Mouse (Mus musculus): Measurements from ENCODE around the gene Sgcg. TPM values are rescaled to one million over a fixed set of nuclear protein-coding genes. Genes with fewer than 3 reads are reported as not detected.

Gene Sgcg
- total RNA-seq (2017), result not detected in 2 replicates

DNA sequence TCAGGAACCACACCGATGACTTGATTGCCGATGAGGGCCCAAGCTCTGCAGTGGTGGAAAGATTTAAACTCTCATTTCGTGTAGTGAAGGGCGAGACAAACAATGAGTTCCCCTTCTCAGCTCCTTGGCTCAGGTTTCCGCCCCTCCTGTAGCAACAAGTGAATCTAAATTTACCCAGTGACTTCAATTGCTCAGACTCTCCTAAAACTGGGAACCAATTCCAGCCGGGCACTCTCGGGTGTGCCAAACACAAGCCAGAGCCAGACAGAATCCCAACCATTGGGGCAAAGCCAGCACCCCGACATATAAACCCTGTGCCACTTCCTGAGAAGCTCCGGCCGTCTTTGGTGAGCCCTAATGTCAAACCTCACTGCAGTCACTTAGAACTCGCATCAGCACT lies at the start of gene Sgcg:
Sgcg (minus strand) TSS at position 139 of the 400 bp plus-strand sequence.
- ATAC-seq (replicated peaks in 1 of 2; ENCODE audit: insufficient read depth in 1 of 2, low FRiP score in 2 of 2, low TSS enrichment in 1 of 2, low read depth in 1 of 2, poor library complexity in 2 of 2, severe bottlenecking in 2 of 2), result no peak

DNA sequence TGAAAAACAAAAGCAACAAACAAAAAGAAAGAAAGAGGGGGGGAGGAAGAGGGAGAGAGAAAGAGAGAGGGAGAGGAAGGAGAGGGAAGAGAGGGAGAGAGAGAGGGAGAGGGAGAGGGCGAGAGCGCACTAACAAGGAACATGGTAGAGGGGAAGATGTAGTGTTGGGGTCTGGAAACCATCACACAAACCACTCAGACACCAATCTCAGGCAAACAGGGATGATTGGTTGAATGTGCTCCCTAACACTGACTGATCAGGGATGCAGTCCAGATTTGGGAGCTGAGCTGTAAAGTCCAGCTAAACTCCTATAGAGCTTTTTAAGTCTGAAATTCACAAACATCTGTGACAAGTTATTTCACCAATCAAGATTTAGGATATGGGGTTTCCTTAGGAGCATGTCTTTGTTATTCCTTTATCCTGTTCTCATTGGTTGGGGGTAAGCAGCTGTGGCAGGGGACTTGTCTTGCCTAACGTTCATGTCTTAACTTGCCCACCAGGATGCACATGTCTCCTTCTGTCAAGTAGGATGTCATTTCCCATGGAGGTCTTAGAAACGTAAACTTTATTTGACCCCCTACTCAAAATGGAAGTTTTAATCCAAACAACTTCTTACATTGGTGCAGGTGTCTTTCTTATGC lies 45.8 kb upstream of the Sgcg start:
- no peak for ATAC-seq (replicated peaks in 1 of 2; ENCODE audit: insufficient read depth in 1 of 2, low FRiP score in 2 of 2, low TSS enrichment in 1 of 2, low read depth in 1 of 2, poor library complexity in 2 of 2, severe bottlenecking in 2 of 2)

DNA sequence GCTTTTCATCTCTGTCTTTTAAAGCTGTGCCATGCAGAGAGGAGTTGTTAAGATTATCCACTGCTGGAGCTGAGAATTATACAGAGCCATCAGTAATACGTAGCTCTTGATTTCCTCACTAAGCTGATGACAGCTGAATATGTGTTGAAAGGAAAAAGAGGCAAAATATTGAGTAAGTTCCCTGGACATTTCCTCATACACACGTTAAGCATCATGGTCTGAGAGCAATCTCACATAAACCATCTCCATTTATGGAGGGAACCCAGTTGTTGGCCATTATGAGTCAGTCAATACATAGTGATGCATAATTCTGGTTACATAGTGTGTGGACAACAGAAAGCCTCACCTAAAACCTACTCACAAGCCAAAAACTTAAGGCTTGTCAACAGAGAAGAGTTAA lies 44.1 kb upstream of the Sgcg start:
- peak in 1 of 2 experiments; percentile 26; a peak in 1 of 4 replicates for ATAC-seq (replicated peaks in 1 of 2; ENCODE audit: insufficient read depth in 1 of 2, low FRiP score in 2 of 2, low TSS enrichment in 1 of 2, low read depth in 1 of 2, poor library complexity in 2 of 2, severe bottlenecking in 2 of 2)

DNA sequence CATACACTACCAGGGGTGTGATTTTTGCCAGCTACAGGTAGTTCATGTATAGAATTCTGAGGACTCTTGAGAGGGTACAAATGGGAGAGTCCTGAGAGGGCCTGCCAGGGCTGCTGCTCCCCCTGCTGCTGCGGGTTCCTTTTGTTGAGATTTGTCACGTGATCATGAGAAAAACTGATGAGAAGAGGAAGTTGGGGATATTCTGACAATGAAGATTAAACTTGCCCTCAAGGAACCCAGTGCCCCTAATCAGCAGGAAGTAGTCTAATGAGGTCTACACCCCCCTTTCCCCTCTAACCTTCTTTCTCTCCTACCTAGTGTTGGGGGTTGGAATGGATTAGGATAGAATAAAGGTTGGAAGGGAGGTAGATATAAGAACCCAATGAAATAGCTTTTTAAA lies 43.0 kb upstream of the Sgcg start:
- ATAC-seq (replicated peaks in 1 of 2; ENCODE audit: insufficient read depth in 1 of 2, low FRiP score in 2 of 2, low TSS enrichment in 1 of 2, low read depth in 1 of 2, poor library complexity in 2 of 2, severe bottlenecking in 2 of 2), result no peak

DNA sequence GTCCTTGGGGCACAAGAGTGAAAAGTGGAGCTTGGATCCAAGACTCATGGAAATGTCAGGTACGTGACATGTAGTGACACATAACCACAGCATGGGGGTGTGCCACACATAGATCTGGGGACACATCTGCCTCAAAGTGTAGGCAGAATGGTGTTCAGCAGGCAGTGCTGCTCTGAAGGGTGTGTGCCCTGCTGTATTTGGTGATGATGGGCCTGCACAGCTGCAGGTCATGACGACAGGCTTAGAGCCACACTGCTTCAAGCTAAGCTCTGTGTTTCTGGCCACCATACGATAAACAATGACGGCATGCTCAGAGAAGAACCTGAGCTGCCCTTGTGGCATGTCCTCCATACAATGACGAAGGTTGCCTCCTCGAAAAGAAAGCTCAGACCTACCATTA lies 41.5 kb upstream of the Sgcg start:
- no peak for ATAC-seq (replicated peaks in 1 of 2; ENCODE audit: insufficient read depth in 1 of 2, low FRiP score in 2 of 2, low TSS enrichment in 1 of 2, low read depth in 1 of 2, poor library complexity in 2 of 2, severe bottlenecking in 2 of 2)

DNA sequence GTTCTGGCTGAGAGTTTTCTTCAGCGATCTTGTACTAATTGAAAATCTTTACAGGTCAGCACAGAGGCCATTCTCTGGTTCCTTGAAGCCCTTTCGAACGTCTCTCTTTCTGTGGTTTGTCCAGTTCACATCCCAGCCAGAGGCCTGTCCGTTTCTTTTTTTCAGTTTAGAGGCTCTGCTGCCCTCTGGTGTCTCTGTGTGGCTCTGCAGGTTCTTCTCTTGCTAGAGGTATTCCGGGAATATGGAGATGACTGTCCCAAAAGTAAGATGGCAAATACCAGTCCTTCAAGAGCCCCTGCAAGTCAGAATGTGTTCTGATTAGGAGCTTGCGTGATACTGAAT lies 36.4 kb upstream of the Sgcg start:
- ATAC-seq (replicated peaks in 1 of 2; ENCODE audit: insufficient read depth in 1 of 2, low FRiP score in 2 of 2, low TSS enrichment in 1 of 2, low read depth in 1 of 2, poor library complexity in 2 of 2, severe bottlenecking in 2 of 2), result peak; percentile 20 to 61; a peak in 1 of 4 replicates

DNA sequence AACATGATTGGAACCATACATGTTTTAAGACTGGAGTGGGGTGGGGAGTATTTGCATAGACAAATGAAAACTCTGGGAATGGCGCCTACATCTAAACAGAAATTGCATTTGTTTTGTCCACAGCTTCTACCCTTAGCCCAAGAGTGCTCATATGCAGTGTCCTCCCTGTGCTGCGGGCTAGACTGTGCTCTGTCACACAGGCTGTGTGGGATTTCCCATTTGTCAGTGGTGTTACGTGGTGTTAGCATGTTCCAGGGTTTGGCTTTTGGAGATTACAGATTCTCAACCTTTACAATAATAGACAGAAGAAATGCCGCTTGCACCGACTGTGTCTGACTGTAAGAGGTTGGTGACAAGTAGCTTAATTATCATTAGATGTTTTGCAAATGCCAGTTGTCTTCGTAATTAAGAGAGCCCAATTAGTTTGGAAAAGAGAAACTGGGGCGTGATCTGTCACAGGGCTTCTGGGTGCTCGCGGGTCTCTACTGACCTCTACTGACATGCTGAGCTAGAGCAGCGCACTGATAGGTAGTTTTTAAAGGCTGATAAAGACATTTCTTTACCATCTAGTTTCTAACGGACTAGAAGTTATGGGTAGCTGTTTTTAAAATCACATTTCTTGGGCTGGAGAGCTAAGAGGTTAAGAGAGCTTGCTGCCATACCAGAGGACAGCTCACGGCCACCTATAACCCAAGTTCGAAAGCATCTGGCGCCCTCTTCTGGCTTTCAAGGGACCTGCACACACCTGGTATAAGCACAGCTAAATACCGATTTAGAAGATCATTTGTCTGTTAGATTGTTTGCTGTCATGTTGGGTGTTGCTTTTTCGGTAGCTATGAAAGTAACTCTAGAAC lies 35.8 kb upstream of the Sgcg start:
- ATAC-seq (replicated peaks in 1 of 2; ENCODE audit: insufficient read depth in 1 of 2, low FRiP score in 2 of 2, low TSS enrichment in 1 of 2, low read depth in 1 of 2, poor library complexity in 2 of 2, severe bottlenecking in 2 of 2), result peak; percentile 63 to 77

DNA sequence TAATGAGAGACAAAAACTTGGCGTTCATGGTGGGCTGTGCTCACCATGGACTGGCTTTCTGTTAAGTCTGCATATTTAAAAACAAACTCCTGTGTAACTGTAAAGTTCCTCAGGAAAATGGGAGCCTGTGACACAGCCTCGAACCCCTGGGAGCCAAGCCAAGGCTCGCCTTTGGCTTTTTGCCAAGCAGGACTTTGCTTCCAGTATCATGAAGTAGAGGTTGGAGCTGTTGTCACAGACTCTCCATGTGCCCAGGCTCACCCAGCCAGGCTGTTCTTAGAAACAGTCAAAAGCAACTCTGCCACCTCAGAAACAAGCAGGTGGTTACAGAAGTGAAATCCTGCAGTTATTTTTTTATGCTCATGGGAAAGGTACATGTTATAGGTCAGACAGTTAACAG lies 32.4 kb upstream of the Sgcg start:
- ATAC-seq (replicated peaks in 1 of 2; ENCODE audit: insufficient read depth in 1 of 2, low FRiP score in 2 of 2, low TSS enrichment in 1 of 2, low read depth in 1 of 2, poor library complexity in 2 of 2, severe bottlenecking in 2 of 2), result no peak

DNA sequence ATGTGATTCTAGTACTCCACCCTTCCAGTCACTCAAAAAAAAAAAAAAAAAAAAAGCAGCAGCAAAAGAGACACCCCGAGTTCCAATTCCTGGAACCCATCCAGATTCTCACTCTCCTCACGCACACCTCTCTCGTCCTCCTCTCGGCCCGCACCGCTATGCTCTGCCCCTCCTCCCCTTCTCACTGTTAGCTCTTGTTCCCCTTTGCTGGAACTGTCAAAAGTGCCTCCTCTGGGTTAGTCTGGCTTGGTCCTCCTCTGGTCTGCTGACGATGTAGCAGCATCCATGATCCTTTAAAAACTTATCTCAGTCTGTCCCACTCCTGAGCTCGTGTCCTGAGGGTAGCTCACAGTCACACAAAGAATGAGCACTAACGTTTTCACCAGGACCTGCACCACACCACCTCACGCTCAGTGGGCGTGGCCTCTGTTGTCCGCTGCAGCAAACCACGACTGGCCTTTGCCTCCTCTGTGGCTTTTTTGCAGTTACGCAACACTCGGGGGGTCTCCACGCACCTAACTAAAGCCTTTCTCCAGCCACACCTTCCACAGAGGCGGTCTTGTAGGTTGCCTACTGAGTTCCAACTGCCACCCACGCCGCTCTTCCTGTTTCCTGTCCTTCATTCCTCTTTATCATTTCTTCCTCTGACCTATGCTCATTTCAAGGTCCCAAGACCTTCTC lies 30.5 kb upstream of the Sgcg start:
- ATAC-seq (replicated peaks in 1 of 2; ENCODE audit: insufficient read depth in 1 of 2, low FRiP score in 2 of 2, low TSS enrichment in 1 of 2, low read depth in 1 of 2, poor library complexity in 2 of 2, severe bottlenecking in 2 of 2), result peak; percentile 74 to 81

DNA sequence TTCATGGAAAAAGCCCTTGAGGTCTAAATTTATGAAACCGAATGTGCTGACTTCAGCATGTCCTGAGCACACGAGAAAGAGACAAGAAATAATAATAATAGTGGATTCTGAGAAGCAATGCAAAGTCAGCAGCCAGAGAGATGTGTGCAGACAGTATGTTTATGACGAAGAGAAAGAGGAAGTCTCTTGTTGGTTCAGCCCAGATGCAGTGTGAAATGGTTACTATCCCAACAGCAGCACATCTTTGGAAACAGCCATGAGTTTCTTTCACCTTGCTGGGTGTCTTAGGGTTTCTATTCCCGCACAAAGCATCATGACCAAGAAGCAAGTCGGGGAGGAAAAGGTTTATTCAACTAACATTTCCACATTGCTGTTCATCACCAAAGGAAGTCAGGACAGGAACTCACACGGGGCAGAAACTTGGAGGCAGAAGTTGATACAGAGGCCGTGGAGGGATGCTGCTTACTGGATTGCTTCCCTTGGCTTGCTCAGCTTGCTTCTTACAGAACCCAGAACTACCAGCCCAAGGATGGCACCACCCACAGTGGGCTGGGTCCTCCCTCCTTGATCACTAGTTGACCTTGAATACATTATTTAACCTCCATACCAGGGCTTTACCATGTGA lies 20.5 kb upstream of the Sgcg start:
- no peak for ATAC-seq (replicated peaks in 1 of 2; ENCODE audit: insufficient read depth in 1 of 2, low FRiP score in 2 of 2, low TSS enrichment in 1 of 2, low read depth in 1 of 2, poor library complexity in 2 of 2, severe bottlenecking in 2 of 2)

DNA sequence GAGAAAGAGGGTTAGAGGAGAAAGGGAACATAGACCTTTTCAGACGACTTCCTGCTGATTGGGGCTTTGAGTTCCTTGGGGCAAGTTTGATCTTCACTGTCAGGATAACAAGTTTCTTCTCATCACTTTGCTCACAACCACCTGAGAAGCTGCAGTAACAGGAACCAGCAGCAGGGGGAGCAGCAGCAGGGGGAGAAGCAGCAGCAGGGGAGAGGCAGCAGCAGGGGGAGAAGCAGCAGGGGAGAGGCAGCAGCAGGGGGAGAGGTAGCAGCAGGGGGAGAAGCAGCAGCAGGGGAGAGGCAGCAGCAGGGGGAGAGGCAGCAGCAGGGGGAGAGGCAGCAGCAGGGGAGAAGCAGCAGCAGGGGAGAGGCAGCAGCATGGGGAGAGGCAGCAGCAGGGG lies 19.0 kb upstream of the Sgcg start:
- ATAC-seq (replicated peaks in 1 of 2; ENCODE audit: insufficient read depth in 1 of 2, low FRiP score in 2 of 2, low TSS enrichment in 1 of 2, low read depth in 1 of 2, poor library complexity in 2 of 2, severe bottlenecking in 2 of 2), result no peak

DNA sequence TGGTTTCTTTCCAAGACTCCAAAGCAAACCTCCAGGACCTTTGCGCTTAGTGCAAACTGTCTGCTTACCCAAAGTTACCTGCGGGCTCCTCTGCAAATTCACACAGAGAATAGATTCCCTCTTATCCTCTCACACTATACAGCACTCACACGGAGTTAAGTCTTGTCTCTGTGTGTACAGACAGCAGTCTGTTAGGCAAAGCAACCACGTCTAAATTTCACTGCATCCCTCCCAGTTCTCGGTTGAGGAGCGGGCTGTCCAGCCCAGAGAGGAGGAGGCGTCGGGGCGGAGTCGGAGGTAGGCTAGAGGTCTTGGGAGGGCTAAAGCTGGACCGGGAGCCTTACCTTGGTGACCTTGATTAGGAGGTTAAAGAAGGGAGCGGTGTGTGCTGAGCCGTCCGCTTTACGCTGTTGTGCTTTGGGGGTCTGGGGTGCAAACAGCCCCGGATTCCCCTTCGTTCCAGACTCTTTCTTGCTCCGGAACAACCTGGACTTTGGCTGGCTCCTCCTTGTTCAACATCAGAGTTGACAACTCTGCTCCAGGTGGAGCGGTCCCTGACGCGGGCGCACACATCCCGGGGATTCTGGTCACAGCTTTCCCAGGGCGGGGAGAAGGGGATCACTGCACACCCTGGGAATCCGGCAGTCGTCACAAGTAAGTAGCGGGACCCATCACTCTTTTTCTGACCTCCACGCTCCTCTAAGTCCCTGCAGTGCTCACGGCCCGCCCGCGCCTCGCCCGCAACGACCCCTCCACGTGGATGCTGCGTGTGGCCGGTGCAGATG lies 16.3 kb upstream of the Sgcg start:
- 0 out of 4 replicates have a peak, but pooled peaks of 1 of the 2 experiments have one; percentile 12 for ATAC-seq (replicated peaks in 1 of 2; ENCODE audit: insufficient read depth in 1 of 2, low FRiP score in 2 of 2, low TSS enrichment in 1 of 2, low read depth in 1 of 2, poor library complexity in 2 of 2, severe bottlenecking in 2 of 2)

DNA sequence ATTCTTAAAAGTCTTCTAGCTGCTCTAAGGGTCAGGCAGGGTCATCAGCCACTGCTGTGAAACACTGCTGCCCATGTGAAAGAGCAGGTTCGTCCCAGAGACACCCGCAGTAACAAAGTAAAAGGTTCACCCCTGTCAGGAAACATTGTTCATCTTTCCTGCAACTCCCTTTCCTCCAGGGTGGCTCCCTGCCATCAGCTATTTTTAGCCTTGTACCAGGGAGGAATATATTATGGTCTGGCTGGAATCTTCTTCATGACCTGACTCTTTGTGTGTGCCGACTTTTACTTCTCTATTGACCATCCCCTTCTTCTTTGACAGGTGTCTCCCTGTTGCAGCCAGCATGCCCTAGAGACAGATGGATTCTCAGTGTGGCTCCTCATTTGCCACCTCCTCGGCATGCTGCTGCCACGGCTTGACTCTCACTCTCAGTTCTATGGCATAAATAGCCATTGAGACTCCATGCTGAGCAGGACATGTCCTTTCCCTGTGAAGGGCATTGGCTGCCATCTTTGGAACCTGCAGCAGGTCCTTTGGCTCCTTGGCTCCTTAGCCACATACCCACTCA lies 9.7 kb upstream of the Sgcg start:
- ATAC-seq (replicated peaks in 1 of 2; ENCODE audit: insufficient read depth in 1 of 2, low FRiP score in 2 of 2, low TSS enrichment in 1 of 2, low read depth in 1 of 2, poor library complexity in 2 of 2, severe bottlenecking in 2 of 2), result no peak

DNA sequence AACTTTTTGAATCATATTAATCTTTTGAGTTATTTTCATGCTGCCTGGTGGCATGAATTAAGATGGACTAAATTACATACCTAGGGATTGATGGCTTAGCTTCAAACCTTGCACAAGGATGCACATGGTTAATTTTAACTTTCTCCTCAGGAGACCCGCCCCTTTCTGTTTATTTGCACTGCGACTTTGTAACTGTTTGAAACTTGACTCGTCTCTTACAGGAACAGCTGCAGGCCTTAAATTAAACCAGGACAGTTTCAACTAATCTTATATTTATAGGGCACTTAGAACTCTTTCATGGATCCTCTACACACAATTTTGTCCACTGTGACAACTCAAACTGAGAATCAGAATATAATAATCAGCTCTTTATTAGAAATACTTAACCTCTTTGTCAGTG lies 794 bp upstream of the Sgcg start:
- no peak for ATAC-seq (replicated peaks in 1 of 2; ENCODE audit: insufficient read depth in 1 of 2, low FRiP score in 2 of 2, low TSS enrichment in 1 of 2, low read depth in 1 of 2, poor library complexity in 2 of 2, severe bottlenecking in 2 of 2)

DNA sequence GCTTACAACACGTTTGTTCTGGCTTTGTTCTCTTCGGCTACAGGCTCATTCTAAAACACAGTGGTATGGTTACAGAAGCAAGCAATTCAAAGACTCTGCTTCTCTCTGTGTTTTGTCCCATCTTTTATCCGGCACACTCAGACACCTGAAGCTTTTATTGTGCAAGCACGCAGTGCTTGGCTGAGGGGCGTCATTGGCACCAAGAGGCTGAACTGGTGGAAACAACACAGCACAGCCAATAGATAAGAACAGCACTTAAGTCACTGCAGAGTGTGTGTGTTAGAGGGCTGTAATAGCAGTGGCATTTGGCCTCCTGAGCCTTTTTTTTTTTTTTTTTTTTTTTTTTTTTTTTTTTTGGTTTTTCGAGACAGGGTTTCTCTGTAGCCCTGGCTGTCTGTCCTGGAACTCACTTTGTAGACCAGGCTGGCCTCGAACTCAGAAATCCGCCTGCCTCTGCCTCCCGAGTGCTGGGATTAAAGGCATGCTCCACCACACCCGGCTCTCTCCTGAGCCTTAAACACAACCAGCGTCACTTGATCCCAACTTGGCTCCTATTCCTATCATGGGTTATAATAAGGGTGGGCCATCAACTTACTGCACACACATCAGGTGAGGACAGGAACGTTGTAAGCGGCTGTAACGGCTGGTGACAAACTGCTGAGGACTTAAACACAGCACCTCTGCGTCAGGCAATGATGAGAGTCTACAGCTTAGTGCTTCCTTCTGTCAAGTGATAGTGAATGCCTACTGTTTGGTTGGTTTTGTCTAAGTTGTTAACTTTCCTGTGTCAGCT lies 5.5 kb downstream of the Sgcg start:
- no peak for ATAC-seq (replicated peaks in 1 of 2; ENCODE audit: insufficient read depth in 1 of 2, low FRiP score in 2 of 2, low TSS enrichment in 1 of 2, low read depth in 1 of 2, poor library complexity in 2 of 2, severe bottlenecking in 2 of 2)

DNA sequence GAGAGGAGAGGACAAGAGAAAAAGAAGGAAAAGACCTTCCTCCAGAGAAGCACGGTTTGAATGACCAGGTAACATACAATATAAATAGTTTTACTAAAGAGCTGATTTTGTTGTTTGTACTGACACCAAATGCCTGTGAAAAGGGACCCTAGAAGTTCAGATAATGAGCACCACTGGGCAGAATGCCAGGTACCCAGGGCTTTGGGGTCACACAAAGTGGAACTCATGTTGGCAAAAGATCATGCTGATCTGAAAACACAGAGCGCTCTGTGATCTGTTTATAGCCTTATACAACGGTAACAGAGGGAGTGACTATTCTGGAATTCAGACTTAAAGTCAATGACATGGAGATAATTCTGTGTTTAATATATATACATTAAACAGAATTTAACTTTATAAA lies 11.8 kb downstream of the Sgcg start:
- ATAC-seq (replicated peaks in 1 of 2; ENCODE audit: insufficient read depth in 1 of 2, low FRiP score in 2 of 2, low TSS enrichment in 1 of 2, low read depth in 1 of 2, poor library complexity in 2 of 2, severe bottlenecking in 2 of 2), result no peak
